Mouse (Mus musculus): Measurements from ENCODE around the gene Hmg20b. TPM values are rescaled to one million over a fixed set of nuclear protein-coding genes. Genes with fewer than 3 reads are reported as not detected.

The Hmg20b gene
- total RNA-seq, 1 experiment, result 43.5 TPM

GRCm38 (mm10) chr10:81365073-81365472 is 14.8 kb upstream of the Hmg20b start:
- H3K9me3 ChIP-seq (ENCODE audit: control insufficient read depth, insufficient read depth, low read depth, low read length), result no peaks in the 10 kb centered on the region
- H3K4me3 ChIP-seq (ENCODE audit: insufficient read depth in 1 of 2, low read depth in 1 of 2, low read length in 2 of 2, poor library complexity in 1 of 2, severe bottlenecking in 1 of 2), result no peak overlapping the region
- in situ Hi-C loops (cut with MboI; ENCODE audit: low sequenced_read_pairs in 2 of 2, unreplicated experiment in 2 of 2), result no loop called here
- H3K9ac ChIP-seq (ENCODE audit: insufficient read depth, low read depth, low read length, poor library complexity, severe bottlenecking), result no peak overlapping the region
- peaks cover 3 to 45% of the 10 kb centered on the region in 2 experiments; a peak in 3 of 4 replicates for H3K4me1 ChIP-seq (ENCODE audit: control insufficient read depth in 2 of 2, insufficient read depth in 2 of 2, low read length in 2 of 2, poor library complexity in 1 of 2)
- no peak for DNase-seq (ENCODE audit: low read depth, low spot score)
- H3K27ac ChIP-seq (ENCODE audit: insufficient read depth, low read depth, low read length, poor library complexity, severe bottlenecking), result no peak overlapping the region
- H3K36me3 ChIP-seq (ENCODE audit: control insufficient read depth, insufficient read depth, low read length, poor library complexity, severe bottlenecking), result peaks cover 65% of the 10 kb centered on the region
- TF ChIP-seq ZC3H11A (IDR thresholded peaks at IDR 0.05; ENCODE audit: borderline replicate concordance, low read depth, low read length) (no peak), CHD2 (IDR thresholded peaks at IDR 0.05; ENCODE audit: low read depth, low read length) (no peak)

GRCm38 (mm10) chr10:81364666-81365065 is 14.4 kb upstream of the Hmg20b start:
- in situ Hi-C loops (cut with MboI; ENCODE audit: low sequenced_read_pairs in 2 of 2, unreplicated experiment in 2 of 2), result no loop called here
- DNase-seq (ENCODE audit: low read depth, low spot score), result no peak
- peaks cover 3 to 49% of the 10 kb centered on the region in 2 experiments; a peak in 3 of 4 replicates for H3K4me1 ChIP-seq (ENCODE audit: control insufficient read depth in 2 of 2, insufficient read depth in 2 of 2, low read length in 2 of 2, poor library complexity in 1 of 2)
- peak overlapping the region; percentile 5; the same call in 1 of the 2 replicates for H3K9ac ChIP-seq (ENCODE audit: insufficient read depth, low read depth, low read length, poor library complexity, severe bottlenecking)
- no peak overlapping the region for H3K27ac ChIP-seq (ENCODE audit: insufficient read depth, low read depth, low read length, poor library complexity, severe bottlenecking)
- peaks cover 64% of the 10 kb centered on the region for H3K36me3 ChIP-seq (ENCODE audit: control insufficient read depth, insufficient read depth, low read length, poor library complexity, severe bottlenecking)
- peak overlapping the region in 1 of 2 experiments; percentile 10; a peak in 1 of 4 replicates for H3K4me3 ChIP-seq (ENCODE audit: insufficient read depth in 1 of 2, low read depth in 1 of 2, low read length in 2 of 2, poor library complexity in 1 of 2, severe bottlenecking in 1 of 2)
- no peak for TF ChIP-seq MAFK (IDR thresholded peaks at IDR 0.05; ENCODE audit: insufficient read depth, low read depth, low read length)
- no peak for TF ChIP-seq HCFC1 (IDR thresholded peaks at IDR 0.05; ENCODE audit: borderline replicate concordance, insufficient read depth, low read length)
- no peak for TF ChIP-seq ZC3H11A (IDR thresholded peaks at IDR 0.05; ENCODE audit: borderline replicate concordance, low read depth, low read length)
- TF ChIP-seq CHD2 (IDR thresholded peaks at IDR 0.05; ENCODE audit: low read depth, low read length), result no peak
- TF ChIP-seq ZNF384 (IDR thresholded peaks at IDR 0.05; ENCODE audit: low read depth, low read length), result no peak
- H3K9me3 ChIP-seq (ENCODE audit: control insufficient read depth, insufficient read depth, low read depth, low read length), result no peaks in the 10 kb centered on the region

GRCm38 (mm10) chr10:81363436-81364346 is 13.4 kb upstream of the Hmg20b start:
- no peaks in the 10 kb centered on the region for H3K9me3 ChIP-seq (ENCODE audit: control insufficient read depth, insufficient read depth, low read depth, low read length)
- H3K27ac ChIP-seq (ENCODE audit: insufficient read depth, low read depth, low read length, poor library complexity, severe bottlenecking), result no peak overlapping the region
- no peak overlapping the region for H3K9ac ChIP-seq (ENCODE audit: insufficient read depth, low read depth, low read length, poor library complexity, severe bottlenecking)
- in situ Hi-C loops (cut with MboI; ENCODE audit: low sequenced_read_pairs in 2 of 2, unreplicated experiment in 2 of 2), result no loop called here
- H3K36me3 ChIP-seq (ENCODE audit: control insufficient read depth, insufficient read depth, low read length, poor library complexity, severe bottlenecking), result peaks cover 54% of the 10 kb centered on the region
- peaks cover 3 to 49% of the 10 kb centered on the region in 2 experiments; a peak in 3 of 4 replicates for H3K4me1 ChIP-seq (ENCODE audit: control insufficient read depth in 2 of 2, insufficient read depth in 2 of 2, low read length in 2 of 2, poor library complexity in 1 of 2)
- no peak; the same call in 1 of the 2 replicates for TF ChIP-seq HCFC1 (IDR thresholded peaks at IDR 0.05; ENCODE audit: borderline replicate concordance, insufficient read depth, low read length)
- TF ChIP-seq ZNF384 (IDR thresholded peaks at IDR 0.05; ENCODE audit: low read depth, low read length), result no peak
- no peak for TF ChIP-seq CHD2 (IDR thresholded peaks at IDR 0.05; ENCODE audit: low read depth, low read length)
- no peak for TF ChIP-seq MAFK (IDR thresholded peaks at IDR 0.05; ENCODE audit: insufficient read depth, low read depth, low read length)
- no peak for TF ChIP-seq ZC3H11A (IDR thresholded peaks at IDR 0.05; ENCODE audit: borderline replicate concordance, low read depth, low read length)
- peak overlapping the region; percentile 23 to 28; a peak in 3 of 4 replicates for H3K4me3 ChIP-seq (ENCODE audit: insufficient read depth in 1 of 2, low read depth in 1 of 2, low read length in 2 of 2, poor library complexity in 1 of 2, severe bottlenecking in 1 of 2)
- DNase-seq (ENCODE audit: low read depth, low spot score), result no peak

GRCm38 (mm10) chr10:81362336-81362949 is 12.2 kb upstream of the Hmg20b start:
- no peaks in the 10 kb centered on the region for H3K9me3 ChIP-seq (ENCODE audit: control insufficient read depth, insufficient read depth, low read depth, low read length)
- no peak overlapping the region for H3K9ac ChIP-seq (ENCODE audit: insufficient read depth, low read depth, low read length, poor library complexity, severe bottlenecking)
- H3K27ac ChIP-seq (ENCODE audit: insufficient read depth, low read depth, low read length, poor library complexity, severe bottlenecking), result no peak overlapping the region
- H3K36me3 ChIP-seq (ENCODE audit: control insufficient read depth, insufficient read depth, low read length, poor library complexity, severe bottlenecking), result peaks cover 42% of the 10 kb centered on the region; the same call in 1 of the 2 replicates
- in situ Hi-C loops (cut with MboI; ENCODE audit: low sequenced_read_pairs in 2 of 2, unreplicated experiment in 2 of 2), result no loop called here
- no peak for DNase-seq (ENCODE audit: low read depth, low spot score)
- H3K4me3 ChIP-seq (ENCODE audit: insufficient read depth in 1 of 2, low read depth in 1 of 2, low read length in 2 of 2, poor library complexity in 1 of 2, severe bottlenecking in 1 of 2), result no peak overlapping the region
- H3K4me1 ChIP-seq (ENCODE audit: control insufficient read depth in 2 of 2, insufficient read depth in 2 of 2, low read length in 2 of 2, poor library complexity in 1 of 2), result peaks cover 8 to 54% of the 10 kb centered on the region in 2 experiments; a peak in 3 of 4 replicates
- TF ChIP-seq MAFK (IDR thresholded peaks at IDR 0.05; ENCODE audit: insufficient read depth, low read depth, low read length), result no peak
- no peak for TF ChIP-seq ZC3H11A (IDR thresholded peaks at IDR 0.05; ENCODE audit: borderline replicate concordance, low read depth, low read length)
- TF ChIP-seq HCFC1 (IDR thresholded peaks at IDR 0.05; ENCODE audit: borderline replicate concordance, insufficient read depth, low read length), result no peak
- TF ChIP-seq CHD2 (IDR thresholded peaks at IDR 0.05; ENCODE audit: low read depth, low read length), result no peak
- TF ChIP-seq ZNF384 (IDR thresholded peaks at IDR 0.05; ENCODE audit: low read depth, low read length), result no peak
